Mouse (Mus musculus): ENCODE measurements at regions not wholly inside any gene's neighbourhood (a gene's known extent, or its start where the extent isn't known, plus 50 kb on each side); places are given as distances from the start of the nearest gene placed in this dataset.

DNA sequence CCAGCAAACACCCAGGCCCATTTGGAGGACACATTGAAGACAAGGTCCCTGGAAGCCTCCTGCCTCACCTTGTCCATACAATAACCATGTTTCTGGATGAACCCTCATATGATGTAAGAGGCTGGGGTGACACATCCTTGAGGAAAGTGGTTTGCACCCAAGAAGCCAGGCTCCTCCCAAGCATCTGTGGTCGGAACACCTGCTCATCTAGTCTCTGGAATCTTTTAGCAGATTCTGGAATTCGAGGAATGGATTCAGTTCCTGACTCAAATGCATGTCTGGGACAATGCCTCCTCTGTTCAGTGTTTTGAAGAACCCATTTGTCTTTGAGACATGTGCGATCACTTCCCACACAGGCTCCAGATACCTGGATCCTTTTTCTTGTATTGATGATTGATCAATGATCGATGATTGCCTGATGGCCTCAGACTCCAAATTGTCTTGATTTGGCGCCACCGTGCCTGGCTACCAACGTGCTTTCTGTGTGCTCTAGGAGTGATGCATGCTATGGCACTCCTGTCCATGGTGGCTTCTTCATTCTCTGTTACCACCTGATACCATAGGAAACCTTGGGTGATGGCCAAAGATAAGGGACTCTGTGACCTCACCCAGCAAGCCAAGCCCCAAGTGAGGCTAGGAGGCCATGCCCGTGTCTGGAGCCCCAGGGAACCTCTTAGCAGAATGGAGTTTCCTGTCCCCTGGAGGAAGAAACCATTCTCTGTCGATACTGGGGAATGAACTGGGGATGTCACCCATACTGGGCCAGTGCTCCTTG, 126.7 kb downstream of the Mn1 start:
- DNase-seq (ENCODE audit: low spot score in 2 of 2): no peak

DNA sequence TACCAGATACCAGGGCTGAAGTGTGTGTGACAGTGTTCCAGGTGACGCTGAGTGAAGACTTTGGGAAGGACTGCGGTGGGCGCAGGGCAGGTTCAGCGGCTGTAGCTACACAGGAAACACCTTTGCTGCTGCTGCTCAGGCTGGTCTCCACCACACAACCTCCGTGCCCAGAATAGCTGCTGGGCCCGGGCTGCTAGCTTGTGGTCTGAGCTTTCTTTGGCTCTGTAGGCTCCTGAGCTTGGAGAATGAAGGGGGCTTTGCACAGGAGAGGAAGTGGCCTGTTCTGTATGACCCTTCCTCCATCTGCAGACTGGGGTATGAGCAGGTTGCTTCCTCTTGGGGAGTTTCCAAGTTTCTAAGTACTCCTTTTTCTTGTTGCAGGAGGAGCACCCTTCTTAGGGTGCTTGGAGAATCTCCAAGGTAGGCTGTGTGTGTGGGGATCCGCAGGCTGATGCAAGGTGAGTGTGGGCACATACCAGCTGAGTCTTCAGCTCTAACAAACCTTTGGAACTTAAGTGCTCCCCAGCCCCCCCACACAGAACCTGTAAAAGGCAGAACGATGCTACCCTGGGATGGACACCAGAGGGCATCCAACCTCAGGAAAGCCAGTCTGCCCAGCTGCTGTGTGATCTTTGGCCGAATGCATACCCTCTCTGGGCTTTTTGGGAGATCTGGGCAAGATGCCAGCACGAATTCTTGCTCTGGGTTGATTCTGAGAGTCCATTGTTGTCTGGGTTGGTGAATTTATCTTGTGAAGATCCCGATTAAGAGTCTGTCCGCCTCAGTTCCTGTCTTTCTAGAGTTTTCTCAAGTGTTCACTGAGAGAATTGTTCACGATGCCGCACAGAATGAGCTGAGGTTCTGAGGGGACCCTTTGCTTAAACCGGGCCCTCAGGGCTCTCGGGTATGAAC, 136.6 kb downstream of the Mn1 start:
- no peak for DNase-seq (ENCODE audit: low spot score in 2 of 2)

DNA sequence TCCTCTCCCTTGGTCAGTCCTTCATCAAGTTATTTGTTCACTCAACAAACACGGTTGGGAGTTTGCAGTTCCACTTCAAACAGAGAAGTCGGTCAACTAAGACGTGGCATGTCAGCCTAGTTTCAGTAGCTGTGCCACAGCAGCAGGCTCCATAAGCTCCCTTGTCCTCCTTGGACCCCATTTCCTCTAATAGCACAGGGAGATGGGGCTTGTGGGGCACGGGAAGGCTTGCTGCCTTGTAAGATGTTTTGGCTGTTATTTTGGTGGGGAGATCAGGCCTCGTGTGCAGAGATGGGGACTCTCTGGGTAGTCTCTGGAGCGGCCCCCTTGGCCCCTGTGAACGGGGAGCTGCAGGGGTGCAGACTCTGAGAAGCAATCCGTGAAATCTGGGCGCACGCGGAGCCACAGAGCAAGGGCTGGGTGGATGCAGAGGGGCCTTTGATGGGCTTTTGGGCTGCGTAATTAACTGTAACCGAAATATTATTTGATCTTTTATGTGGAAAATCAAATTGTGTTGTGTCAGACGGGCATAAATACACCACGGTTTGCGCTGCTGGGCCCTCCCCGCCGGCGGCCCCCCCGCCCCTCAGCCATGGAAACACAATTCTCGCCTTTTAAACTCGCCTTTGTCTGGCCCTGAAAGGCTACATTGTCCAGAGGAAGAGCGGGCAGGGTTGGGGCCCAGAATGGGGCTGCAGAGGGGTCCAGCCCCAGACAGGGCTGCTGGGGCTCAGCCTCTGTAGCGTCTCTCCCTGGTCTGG, 137.6 kb downstream of the Mn1 start:
- no peak for DNase-seq (ENCODE audit: low spot score in 2 of 2)

DNA sequence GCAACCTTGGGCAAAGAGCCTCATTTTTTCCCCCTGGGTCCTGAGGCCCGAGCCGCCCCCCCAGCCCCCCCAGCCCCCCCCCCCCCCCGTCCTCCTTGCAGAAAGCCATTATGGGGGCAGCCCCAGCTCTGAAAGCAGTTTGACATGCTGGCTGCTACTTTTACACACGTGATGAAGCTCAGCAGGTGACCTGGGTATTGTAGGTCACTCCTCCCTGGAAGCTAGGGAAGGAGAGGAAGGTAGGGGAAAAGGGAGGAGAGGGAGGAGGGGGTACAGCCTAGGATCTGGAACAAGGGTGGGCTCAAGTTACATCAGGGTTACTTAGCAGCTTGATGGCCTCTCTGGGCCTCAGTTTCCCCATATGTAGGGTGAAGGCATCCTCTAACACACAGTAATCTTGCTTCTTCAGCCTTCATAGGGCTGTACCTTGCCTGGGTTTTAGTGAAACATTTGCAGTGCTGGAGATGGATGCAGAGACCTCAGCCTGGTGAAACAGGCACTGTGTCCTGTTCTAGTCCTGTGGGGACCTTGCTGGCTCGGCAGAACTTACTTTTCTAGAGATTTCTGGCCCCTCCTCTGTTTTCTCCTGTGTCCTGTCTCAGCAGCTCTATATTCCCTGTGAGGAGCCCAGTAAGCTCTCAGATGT, 138.3 kb downstream of the Mn1 start:
- no peak for DNase-seq (ENCODE audit: low spot score in 2 of 2)

DNA sequence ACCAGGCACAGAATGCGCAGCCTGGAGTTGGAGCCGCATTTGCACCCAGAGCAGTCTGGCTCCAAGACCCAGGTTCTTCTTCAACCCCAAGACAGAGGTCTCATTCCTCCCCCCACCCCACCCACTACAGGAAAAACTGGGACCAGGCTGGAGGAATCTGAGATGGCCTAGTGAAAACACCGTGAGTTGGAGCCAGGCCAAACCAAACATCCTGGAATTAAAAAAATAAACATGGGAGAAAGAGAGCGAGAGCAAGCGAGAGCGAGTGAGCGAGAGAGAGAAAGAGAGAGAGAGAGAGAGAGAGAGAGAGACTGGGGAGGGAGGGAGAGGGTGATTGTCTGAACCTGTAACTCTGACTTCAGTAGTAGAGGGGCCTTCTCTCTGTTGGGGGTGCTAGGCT, 138.8 kb downstream of the Mn1 start:
- no peak for DNase-seq (ENCODE audit: low spot score in 2 of 2)

DNA sequence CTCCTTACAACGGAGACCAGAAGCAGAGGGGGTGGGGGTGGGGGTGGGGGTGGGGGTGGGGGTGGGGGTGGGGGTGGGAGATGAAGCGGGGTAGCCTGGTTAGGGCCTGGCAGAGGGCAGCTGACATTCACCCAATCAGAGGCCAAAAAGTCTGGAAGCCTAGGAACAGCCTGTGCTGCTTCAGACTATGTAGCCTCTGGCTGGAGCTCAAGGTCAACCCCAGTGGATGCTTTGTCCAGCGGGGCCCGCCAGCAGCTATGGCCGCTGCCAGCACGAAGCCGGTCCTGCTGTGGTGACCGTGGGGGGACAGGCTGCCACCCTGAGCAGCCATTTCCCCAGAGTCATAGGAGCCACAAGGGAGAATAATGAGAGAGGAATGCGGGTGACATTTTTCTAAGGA, 143.3 kb downstream of the Mn1 start:
- no peak for DNase-seq (ENCODE audit: low spot score in 2 of 2)

DNA sequence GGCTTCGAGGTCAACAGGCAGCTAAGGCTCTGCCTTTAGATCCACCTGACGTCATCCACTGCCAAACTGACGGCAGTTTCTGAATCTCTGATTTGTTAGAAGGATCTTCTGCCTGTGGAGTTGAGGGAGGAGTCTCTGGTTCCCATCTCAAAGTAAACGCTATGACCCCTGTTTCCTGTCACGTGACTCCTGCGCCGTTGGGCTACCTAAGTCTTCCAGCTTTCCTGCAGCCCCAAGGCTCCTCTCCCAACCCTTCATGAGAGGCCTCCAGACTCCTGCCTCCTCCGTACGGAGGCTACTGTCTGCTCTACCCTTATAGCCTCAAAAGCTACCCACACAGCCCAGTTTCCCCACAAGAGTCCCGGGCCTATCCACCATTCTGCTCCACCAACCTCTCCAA, 144.1 kb downstream of the Mn1 start:
- no peak for DNase-seq (ENCODE audit: low spot score in 2 of 2)

DNA sequence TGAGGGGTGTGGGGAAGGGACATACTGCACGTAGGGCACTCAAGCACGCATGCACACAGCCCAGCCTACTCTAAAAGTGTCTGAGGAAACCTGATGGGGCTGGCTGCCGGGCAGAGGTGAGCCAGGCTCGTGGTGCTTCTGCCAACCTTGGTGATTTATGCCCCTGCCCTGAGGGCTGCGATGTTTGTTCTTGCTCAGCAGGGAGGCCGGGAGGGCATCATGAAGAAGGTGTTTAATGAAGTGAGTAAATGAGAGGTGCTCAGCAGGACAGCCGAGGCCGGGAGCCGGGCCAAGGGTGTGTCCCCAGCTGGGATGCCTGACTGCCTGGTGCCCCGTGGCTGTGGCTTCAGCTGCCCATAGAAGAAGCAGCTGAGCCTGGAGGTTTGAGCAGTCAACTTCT, 153.7 kb downstream of the Mn1 start:
- DNase-seq (ENCODE audit: low spot score in 2 of 2): no peak

DNA sequence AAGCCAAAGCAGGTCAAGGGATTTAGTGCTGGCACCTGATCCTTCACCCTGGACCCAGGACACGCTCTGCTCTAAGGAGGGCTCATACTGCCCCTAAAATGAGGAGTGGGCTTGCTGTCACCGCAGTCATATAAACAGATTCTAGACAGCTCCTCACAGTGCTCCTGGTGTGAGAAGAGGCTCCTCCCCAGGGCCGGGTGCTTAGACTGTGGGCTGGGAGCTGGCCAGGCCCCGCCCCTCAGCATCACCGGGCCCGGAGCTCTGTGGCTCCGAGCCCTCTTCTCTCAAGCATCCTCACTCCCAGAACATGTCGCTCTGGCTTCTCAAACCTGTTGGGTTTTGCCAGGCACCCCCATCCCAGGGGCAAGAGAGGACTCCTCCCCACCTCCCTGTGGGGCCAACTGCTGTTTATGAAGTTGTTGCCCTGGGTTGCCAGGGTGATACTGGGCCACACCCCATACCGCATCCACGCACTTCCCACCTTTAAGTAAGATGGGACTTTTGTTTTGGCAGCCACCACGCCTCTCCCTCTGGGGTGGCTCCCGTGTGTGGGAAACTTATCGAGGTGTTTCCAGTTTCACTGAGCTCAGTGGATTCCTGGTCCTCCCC, 156.2 kb downstream of the Mn1 start:
- DNase-seq (ENCODE audit: low spot score in 2 of 2): no peak

DNA sequence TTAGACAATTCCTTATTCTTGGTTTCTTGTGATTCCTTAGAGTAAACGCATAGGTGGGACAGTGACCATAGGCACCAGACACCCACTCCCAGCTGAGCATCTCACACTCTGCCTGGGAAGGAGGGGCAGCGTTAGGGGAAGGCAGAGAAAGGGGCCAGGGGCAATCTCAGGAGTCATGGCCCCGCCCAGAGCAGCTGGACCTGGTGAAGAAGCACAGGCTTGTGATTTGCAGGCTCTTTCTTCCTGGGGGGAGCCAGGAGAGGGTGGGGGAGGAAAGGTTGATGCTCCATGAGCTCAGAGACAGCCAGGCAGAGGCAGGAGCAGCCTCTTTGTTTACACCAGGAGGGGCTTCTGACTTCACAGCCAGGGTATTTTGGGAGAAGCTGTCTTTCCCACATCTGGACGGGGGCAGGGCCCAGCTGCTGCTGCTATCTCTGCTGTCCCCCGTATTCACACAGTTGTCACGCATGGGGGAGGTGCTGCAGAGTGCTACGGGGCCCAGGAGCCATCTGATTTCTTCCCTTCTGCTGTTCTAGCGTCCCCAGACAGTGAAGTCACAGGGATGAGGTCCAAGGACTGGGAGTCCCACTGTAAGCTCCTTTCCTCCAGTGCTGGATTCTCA, 157.2 kb downstream of the Mn1 start:
- DNase-seq (ENCODE audit: low spot score in 2 of 2): no peak

DNA sequence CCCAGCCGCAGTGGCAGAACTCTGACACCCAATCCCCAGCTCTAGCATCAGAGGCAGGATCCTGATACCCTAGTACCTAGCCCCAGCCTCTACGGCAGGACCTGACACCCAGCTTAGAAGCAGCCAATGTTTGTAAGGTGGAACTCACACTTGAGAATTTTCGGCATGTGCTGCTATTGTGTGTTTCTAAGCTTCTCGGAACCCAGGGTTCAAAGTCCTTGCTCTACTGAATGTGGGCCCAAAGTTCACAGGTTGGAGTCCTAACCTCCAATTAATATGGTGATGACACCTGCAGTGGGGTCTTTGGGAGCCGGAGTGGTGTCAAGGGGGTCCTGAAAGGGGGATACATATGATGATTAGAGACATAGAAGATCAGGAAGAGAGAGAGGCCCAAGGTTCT, 158.2 kb downstream of the Mn1 start:
- no peak for DNase-seq (ENCODE audit: low spot score in 2 of 2)

DNA sequence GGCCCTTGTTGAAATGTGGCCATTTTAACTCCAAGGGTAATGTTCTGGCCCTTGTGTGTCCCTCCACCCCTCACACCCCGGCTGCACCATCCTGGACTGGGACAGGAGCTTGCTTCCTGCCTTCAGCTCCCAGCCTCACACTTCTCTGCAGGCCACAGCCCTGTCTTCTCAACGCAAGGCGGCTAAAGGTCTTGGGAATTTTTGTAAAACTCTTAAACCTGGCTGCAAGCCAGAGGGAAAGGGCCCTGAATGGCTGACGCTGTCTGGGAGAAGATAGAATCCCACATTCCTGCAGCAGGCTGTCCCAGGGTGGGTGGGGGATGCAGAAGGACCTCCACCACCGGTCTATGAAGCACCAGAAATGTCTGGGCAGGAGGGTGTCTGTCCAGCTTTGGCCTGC, 156.3 kb upstream of the Gm26897 start:
- DNase-seq (ENCODE audit: low spot score in 2 of 2): no peak

DNA sequence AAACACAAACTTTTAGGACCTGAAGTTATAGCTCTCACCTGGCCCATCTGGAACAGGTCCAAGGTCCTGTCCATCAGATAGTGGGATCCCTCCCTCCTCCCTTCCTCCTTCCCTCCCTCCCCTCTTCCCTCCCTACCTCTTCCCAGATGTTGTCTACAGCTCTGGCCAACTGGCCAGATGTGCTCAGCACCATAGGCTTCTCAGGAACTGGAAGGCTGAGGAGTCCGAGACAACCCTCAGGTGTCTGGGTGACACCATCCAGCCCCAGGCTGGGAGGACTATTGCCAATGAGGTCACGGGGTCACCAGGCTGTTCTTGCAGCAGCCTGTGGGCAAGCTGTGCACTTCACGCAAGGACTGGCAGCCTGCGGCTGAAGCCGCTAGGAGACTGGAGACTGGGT, 155.6 kb upstream of the Gm26897 start:
- no peak for DNase-seq (ENCODE audit: low spot score in 2 of 2)

DNA sequence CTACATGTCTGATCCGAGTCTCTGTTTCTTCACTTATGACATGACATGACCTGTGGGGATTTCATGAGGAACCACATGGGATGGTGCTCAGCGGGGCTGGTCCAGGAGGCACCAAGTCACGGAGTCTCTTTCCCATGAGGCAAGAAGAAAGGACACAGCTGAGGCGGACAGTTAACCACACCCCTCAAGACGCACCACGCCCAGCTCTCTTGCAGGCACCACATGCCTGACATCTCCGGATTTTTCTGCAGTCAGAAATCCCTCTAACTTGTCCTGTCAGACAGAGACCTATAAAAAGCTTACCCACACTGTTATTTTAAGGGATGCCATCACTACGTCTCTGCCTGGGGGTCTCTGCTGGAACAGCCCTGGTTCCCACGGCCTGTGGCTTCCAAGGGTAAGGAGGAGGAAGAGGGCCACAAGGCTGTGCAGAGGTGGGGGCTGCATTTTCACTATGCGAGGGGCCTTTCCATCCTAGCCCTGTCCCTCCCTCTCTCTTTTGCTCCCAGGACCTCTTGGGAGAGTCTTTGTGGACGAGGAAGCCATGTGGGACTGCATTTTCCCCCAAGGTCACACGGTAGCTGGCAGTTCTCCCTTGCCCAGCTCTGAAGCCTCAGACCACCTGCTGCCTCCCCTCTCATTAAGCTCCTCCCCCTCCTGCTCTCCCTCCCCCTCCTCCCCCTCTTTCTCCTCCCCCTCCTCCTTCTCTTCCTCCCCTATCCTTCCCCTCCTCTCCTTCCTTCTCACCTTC, 154.6 kb upstream of the Gm26897 start:
- DNase-seq (ENCODE audit: low spot score in 2 of 2): no peak

DNA sequence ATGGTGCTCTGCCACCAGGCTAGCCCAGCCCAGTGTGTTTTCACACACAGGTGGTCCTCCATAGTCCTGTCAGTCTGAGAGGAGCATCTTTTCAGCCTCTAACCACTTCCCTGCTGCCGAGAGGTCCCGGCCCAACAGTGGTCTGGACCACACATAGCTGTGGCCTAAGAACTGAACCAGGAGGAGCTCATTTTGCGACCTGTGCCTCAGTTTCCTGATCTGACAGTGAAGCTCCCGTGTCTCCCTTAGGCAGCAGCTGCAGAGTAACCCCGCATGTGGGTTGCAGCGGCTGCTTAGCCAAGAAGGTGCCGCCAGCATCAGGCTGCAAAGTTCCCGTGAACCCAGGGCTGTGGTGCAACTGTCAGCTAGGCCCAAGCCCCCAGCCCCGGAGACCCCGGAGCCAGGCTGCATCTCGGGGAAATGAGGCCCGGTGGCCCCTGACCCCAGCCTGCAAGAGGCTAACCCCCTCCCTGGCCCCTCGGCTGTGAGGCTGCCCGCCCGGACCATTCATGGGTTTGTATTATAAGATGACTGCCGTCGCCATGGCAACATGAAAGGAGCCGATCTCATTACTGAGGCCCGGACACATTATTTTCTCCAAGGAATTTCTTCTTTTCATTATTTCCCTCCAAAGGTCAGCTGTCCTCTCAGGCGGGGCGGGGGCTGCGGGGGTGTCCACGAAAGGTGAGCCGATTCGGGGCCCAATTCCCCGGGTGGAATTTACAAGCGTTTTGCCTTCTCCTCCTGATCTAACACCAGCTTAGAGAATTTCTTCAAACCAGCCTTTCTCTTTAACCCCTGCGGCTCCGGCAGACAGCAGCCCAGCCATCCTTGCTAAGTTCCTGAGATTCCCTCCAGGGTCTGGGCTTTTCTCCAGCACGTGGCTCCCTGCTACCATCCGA, 152.6 kb upstream of the Gm26897 start:
- DNase-seq (ENCODE audit: low spot score in 2 of 2): no peak

DNA sequence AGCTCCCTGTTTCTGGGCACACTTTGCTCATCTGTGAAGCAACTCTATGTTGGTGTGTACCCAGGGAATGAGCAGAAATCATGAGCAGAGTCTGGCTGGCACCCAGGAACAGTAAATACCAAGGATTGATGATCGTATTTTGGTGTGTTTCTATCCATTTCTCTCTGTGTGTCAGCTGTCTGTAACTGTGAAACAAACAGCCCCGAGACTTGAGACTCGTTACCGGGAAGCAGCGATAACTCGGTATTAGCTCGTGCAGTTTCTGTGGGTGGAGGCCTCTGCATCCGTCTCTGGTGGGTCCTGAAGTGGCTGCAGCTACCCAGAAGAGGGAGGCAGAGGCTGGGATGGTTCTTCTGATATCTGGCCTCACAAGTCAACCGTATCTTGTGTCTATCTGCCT, 151.7 kb upstream of the Gm26897 start:
- no peak for DNase-seq (ENCODE audit: low spot score in 2 of 2)

DNA sequence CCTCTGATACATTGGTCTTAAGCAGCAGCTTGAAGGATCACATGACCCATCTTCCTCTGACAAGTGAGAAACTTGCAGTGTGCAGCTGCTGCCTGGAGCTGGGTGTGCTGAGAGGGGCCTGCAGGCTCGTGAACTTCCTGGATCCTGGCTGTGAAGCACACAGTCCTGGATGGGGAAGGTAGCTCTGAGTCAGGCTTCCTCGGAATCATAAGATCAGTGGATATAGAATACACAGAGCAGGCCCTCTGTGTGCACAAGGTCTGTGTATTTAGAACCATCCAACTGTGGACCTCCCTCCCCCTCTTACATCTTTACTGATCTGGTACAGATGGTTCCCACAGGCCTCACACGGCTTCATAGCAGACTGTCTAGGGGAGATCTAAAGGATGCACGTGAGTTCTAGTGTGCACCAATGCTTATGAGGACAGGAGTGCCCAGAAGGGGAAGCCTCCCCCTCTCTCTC, 143.1 kb upstream of the Gm26897 start:
- no peak for DNase-seq (ENCODE audit: low spot score in 2 of 2)

DNA sequence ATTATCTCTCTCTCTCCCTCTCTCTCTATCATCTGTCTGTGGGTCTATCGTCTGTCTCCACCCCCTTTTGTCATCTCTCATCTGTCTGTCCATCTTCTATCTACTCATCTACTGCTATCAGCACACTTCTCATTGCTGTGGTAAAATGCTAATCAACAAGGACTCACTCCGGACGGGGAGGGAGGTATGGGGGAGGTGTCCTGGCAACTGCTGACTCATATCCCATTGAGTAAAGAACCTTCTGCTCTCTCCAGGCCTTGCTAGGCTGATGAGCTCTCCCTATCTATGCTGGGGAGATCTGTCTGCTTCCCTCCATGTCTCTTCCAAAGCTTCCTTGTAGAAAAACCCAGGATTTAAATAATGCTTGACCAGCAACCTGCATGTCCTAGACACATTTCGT, 140.9 kb upstream of the Gm26897 start:
- DNase-seq (ENCODE audit: low spot score in 2 of 2): no peak

DNA sequence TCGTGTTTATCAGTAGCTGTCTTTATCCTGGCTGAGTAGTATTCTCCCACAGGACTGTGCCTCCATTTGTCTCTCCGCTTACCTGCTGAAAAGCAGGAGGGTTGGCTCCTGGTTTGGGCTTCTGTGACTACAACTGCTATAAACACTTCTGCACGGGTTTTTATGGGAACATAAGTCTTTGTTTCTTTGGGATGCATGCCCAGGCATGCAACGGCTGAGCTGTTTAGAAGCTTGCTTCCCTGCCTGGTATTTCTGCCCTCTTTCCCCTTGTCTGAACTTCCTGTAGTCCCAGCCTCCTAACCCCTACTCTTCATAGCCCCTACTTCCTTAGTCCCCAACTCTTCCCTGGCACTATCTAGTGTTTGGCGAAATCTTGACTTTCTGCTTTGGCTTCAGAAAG, 139.6 kb upstream of the Gm26897 start:
- no peak for DNase-seq (ENCODE audit: low spot score in 2 of 2)

Data from spleen, postnatal 14 days (tissue).